Mouse (Mus musculus): ENCODE results near the gene Hnrnpll. TPM values are rescaled to one million over a fixed set of nuclear protein-coding genes. Genes with fewer than 3 reads are reported as not detected.

Hnrnpll gene
- polyA plus RNA-seq, 2 experiments: 58.0 to 71.4 TPM

GRCm38 (mm10) chr17:80063840-80064495 lies 1.8 kb upstream of the Hnrnpll start:
- H3K36me3 ChIP-seq (ENCODE audit: control insufficient read depth, insufficient read depth, low read length): no peaks in the 10 kb centered on the region
- no peak for DNase-seq (ENCODE audit: low spot score)
- H3K4me2 ChIP-seq (replicated peaks; ENCODE audit: low read depth, low read length, severe bottlenecking): no peak overlapping the region

GRCm38 (mm10) chr17:80063386-80063785 lies 1.3 kb upstream of the Hnrnpll start:
- no peak overlapping the region for H3K4me2 ChIP-seq (replicated peaks; ENCODE audit: low read depth, low read length, severe bottlenecking)
- no peaks in the 10 kb centered on the region for H3K36me3 ChIP-seq (ENCODE audit: control insufficient read depth, insufficient read depth, low read length)
- ATAC-seq (ENCODE audit: low FRiP score, low read depth): no peak
- no peaks in the 10 kb centered on the region for H3K9me3 ChIP-seq (ENCODE audit: control insufficient read depth, low read length)
- 83% methylated on average over 10 of the region's 10 CpGs for WGBS
- no peak for TF ChIP-seq POLR2A (IDR thresholded peaks at IDR 0.05; ENCODE audit: borderline replicate concordance, extremely low read depth, insufficient read depth, insufficient read length)
- no peak overlapping the region for H3K27ac ChIP-seq (replicated peaks; ENCODE audit: low read depth, low read length)
- H3K4me3 ChIP-seq (replicated peaks; ENCODE audit: low read length): no peak overlapping the region
- no peaks in the 10 kb centered on the region for H3K27me3 ChIP-seq (ENCODE audit: control insufficient read depth, insufficient read depth, low read length)
- no peak overlapping the region for H3K9ac ChIP-seq (ENCODE audit: low read depth, low read length, severe bottlenecking)
- no peak for DNase-seq (ENCODE audit: low spot score)
- peaks cover 14% of the 10 kb centered on the region for H3K4me1 ChIP-seq (ENCODE audit: control insufficient read depth, insufficient read depth, low read length)

More at GRCm38 (mm10) chr17:80063840-80064495, 1.8 kb upstream of the Hnrnpll start:
- TF ChIP-seq POLR2A (IDR thresholded peaks at IDR 0.05; ENCODE audit: borderline replicate concordance, extremely low read depth, insufficient read depth, insufficient read length): no peak
- Histone ChIP-seq H3K4me1 (ENCODE audit: control insufficient read depth, insufficient read depth, low read length) (peaks cover 12% of the 10 kb centered on the region), H3K4me3 (replicated peaks; ENCODE audit: low read length) (no peak overlapping the region), H3K9me3 (ENCODE audit: control insufficient read depth, low read length) (no peaks in the 10 kb centered on the region), H3K9ac (ENCODE audit: low read depth, low read length, severe bottlenecking) (no peak overlapping the region), H3K27ac (replicated peaks; ENCODE audit: low read depth, low read length) (no peak overlapping the region), H3K27me3 (ENCODE audit: control insufficient read depth, insufficient read depth, low read length) (no peaks in the 10 kb centered on the region)
- 61% methylated on average over 8 of the region's 8 CpGs for WGBS
- no peak for ATAC-seq (ENCODE audit: low FRiP score, low read depth)

DNA sequence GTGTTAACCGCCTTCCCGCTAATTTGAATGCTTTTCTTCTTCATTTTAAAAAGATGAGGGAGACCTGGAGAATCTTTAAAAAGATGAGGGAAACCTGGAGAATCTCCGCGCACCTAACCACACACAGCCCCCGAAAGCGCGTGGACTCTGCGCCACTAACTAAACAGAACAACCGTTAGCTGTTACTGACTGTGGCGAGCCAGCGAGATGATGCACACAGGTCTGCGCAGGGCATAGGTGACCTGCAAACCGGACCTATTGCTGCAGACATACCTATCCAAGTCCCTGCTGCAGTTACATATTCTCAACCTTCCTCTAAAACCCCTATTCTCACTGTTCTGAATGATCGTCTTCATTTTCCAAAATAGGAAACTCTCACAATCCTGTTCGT lies 481 bp upstream of the Hnrnpll start:
- Histone ChIP-seq H3K4me1 (ENCODE audit: control insufficient read depth, insufficient read depth, low read length) (peaks cover 18% of the 10 kb centered on the region), H3K9ac (ENCODE audit: low read depth, low read length, severe bottlenecking) (peak overlapping the region; percentile 98), H3K27me3 (ENCODE audit: control insufficient read depth, insufficient read depth, low read length) (no peaks in the 10 kb centered on the region), H3K36me3 (ENCODE audit: control insufficient read depth, insufficient read depth, low read length) (no peaks in the 10 kb centered on the region), H3K4me2 (replicated peaks; ENCODE audit: low read depth, low read length, severe bottlenecking) (peak overlapping the region; percentile 65), H3K9me3 (ENCODE audit: control insufficient read depth, low read length) (no peaks in the 10 kb centered on the region), H3K27ac (replicated peaks; ENCODE audit: low read depth, low read length) (peak overlapping the region; percentile 99), H3K4me3 (replicated peaks; ENCODE audit: low read length) (peak overlapping the region; percentile 97)
- WGBS: 3% methylated on average over 15 of the region's 15 CpGs
- TF ChIP-seq POLR2A (IDR thresholded peaks at IDR 0.05; ENCODE audit: borderline replicate concordance, extremely low read depth, insufficient read depth, insufficient read length): no peak
- ATAC-seq (ENCODE audit: low FRiP score, low read depth) (peak; percentile 18; the same call in 1 of the 2 replicates), DNase-seq (ENCODE audit: low spot score) (no peak)

DNA sequence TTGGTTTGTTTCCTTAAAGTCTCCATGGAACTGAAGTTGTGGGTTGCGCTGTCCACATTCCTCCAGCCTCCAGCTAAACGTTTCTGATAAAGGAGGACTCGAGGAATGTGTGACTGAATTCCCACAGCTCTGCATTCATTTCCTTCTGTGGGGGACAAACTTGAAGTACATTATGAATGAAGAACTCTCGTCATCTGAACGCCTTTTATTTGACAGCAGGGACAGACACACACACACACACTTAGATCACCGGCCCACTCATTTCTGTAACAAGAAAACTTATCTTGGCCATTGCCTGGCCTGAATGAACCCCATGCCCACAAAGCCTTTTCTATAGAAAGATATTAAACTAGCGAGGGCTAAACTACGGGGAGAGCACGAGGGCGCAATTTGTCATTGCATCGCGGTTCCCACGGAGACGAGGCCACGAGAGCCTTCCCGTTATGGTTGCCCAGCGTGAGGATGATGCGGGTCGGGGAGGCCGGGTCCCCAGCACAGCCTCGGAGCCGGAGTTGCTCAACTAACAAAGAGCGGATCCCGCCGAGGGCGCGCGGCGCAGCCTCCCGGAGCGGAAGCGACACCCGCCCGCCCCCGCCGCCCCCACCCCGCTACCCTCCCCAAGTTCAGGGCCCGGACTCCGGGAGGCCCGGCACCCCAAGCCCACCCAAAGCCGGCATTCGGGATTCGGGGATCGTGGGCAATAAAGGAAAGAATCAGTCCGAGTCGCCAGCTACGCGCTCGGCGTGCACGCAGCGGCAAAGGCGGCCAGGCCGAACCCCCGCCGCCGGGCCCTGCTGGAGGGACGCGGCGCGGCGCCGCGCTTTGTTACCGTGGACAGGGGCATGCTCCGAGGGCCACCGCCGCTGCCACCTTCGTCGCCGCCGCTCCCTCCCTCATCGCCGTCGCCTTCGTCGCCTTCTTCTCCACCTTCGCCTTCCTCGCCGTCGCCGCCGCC lies 1.0 kb downstream of the Hnrnpll start:
- no peak for TF ChIP-seq POLR2A (IDR thresholded peaks at IDR 0.05; ENCODE audit: borderline replicate concordance, extremely low read depth, insufficient read depth, insufficient read length)
- Histone ChIP-seq H3K36me3 (ENCODE audit: control insufficient read depth, insufficient read depth, low read length) (no peaks in the 10 kb centered on the region), H3K27ac (replicated peaks; ENCODE audit: low read depth, low read length) (peak overlapping the region; percentile 99), H3K27me3 (ENCODE audit: control insufficient read depth, insufficient read depth, low read length) (no peaks in the 10 kb centered on the region), H3K4me1 (ENCODE audit: control insufficient read depth, insufficient read depth, low read length) (peaks cover 18% of the 10 kb centered on the region), H3K9ac (ENCODE audit: low read depth, low read length, severe bottlenecking) (peak overlapping the region; percentile 98), H3K4me3 (replicated peaks; ENCODE audit: low read length) (peak overlapping the region; percentile 97), H3K4me2 (replicated peaks; ENCODE audit: low read depth, low read length, severe bottlenecking) (peak overlapping the region; percentile 74), H3K9me3 (ENCODE audit: control insufficient read depth, low read length) (no peaks in the 10 kb centered on the region)
- DNase-seq (ENCODE audit: low spot score): peak; percentile 44
- no peak for ATAC-seq (ENCODE audit: low FRiP score, low read depth)
- WGBS: under 1% methylated on average over 37 of the region's 83 CpGs

- Histone ChIP-seq H3K36me3 (ENCODE audit: control insufficient read depth, insufficient read depth, low read length) (no peaks in the 10 kb centered on the region), H3K4me2 (replicated peaks; ENCODE audit: low read depth, low read length, severe bottlenecking) (peak overlapping the region; percentile 74), H3K4me1 (ENCODE audit: control insufficient read depth, insufficient read depth, low read length) (peaks cover 18% of the 10 kb centered on the region), H3K9me3 (ENCODE audit: control insufficient read depth, low read length) (no peaks in the 10 kb centered on the region), H3K4me3 (replicated peaks; ENCODE audit: low read length) (peak overlapping the region; percentile 97), H3K27me3 (ENCODE audit: control insufficient read depth, insufficient read depth, low read length) (no peaks in the 10 kb centered on the region), H3K9ac (ENCODE audit: low read depth, low read length, severe bottlenecking) (peak overlapping the region; percentile 98), H3K27ac (replicated peaks; ENCODE audit: low read depth, low read length) (no peak overlapping the region)
- ATAC-seq (ENCODE audit: low FRiP score, low read depth) (no peak), DNase-seq (ENCODE audit: low spot score) (no peak)
- WGBS: 12% methylated on average over 5 of the region's 5 CpGs
- no peak for TF ChIP-seq POLR2A (IDR thresholded peaks at IDR 0.05; ENCODE audit: borderline replicate concordance, extremely low read depth, insufficient read depth, insufficient read length)
Measured at GRCm38 (mm10) chr17:80060151-80060550, 2.0 kb downstream of the Hnrnpll start.
